ENCODE assay signal across 25 mouse cellular contexts in the genomic region with DNA sequence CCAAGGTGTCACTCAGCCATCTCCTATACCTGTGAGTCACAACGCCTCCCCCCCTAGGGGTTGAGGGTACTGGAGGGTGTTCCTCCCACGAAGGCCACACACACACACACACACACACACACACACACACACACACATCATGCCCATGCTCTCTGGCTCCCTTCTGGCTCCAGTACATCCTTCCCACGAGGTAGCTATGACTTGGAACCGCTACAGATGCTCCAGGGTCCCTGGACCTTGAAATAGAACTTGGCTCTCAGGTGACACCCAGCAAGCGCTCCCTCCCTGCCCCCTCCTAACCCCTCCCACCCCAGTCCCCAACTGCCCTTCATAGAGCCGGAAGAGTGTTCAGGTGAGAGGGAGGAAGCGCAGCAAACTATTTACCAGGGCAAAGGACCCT. TPM values are rescaled to one million over a fixed set of nuclear protein-coding genes. Genes with fewer than 3 reads are reported as not detected.
DNase-seq lines count a peak whose midpoint lies in the region; ATAC-seq and TF ChIP-seq lines count a peak whose summit lies in the region.
"Had no signal": no experiment of that assay in that cellular context is flagged by ENCODE, and none has a peak within 500 bp of the region (broad histone marks: within the 10 kb centered on the region; RNA-seq: fewer than 3 reads in every experiment).

No protein-coding gene starts in this region.

- no peak for TF ChIP-seq CTCF in midbrain, postnatal 0 days (IDR thresholded peaks at IDR 0.05)

- intact Hi-C loops in heart, postnatal 10 days (cut with DNase I) = no loop called here
- intact Hi-C loops in heart, postnatal 36 days (cut with DNase I) = no loop called here
- intact Hi-C loops in left cerebral cortex, postnatal 10 days (cut with DNase I) = no loop called here

- no peaks in the 10 kb centered on the region for H3K9me3 ChIP-seq in midbrain, postnatal 0 days (ENCODE audit: low read length)
- no peaks in the 10 kb centered on the region; the same call in 1 of the 2 replicates for H3K9me3 ChIP-seq in midbrain, embryonic 11.5 days (ENCODE audit: control insufficient read depth, low read length)
- H3K9me3 ChIP-seq in limb, embryonic 10.5 days (replicated peaks) = no peaks in the 10 kb centered on the region
- H3K9me3 ChIP-seq: embryonic facial prominence, embryonic 15.5 days; heart, embryonic 15.5 days; hindbrain, embryonic 15.5 days had no signal

- 60% methylated on average over 7 of the region's 7 CpGs for WGBS in midbrain, postnatal 0 days
- WGBS in midbrain, embryonic 11.5 days = 56% methylated on average over 7 of the region's 7 CpGs
- WGBS in limb, embryonic 10.5 days = 35% methylated on average over 7 of the region's 7 CpGs

- H3K27ac ChIP-seq in midbrain, postnatal 0 days (ENCODE audit: low read depth, low read length) = no peak overlapping the region
- H3K27ac ChIP-seq in midbrain, embryonic 11.5 days (ENCODE audit: low read depth, low read length) = no peak overlapping the region
- H3K27ac ChIP-seq in limb, embryonic 10.5 days = peak overlapping the region; percentile 5; the same call in 1 of the 2 replicates
- H3K27ac ChIP-seq: embryonic facial prominence, embryonic 15.5 days; gastrocnemius, adult 2 months; heart, embryonic 15.5 days; hindbrain, embryonic 15.5 days had no signal

- H3K27me3 ChIP-seq in midbrain, postnatal 0 days (ENCODE audit: insufficient read depth, low read length) = no peaks in the 10 kb centered on the region
- H3K27me3 ChIP-seq in midbrain, embryonic 11.5 days (ENCODE audit: control insufficient read depth, insufficient read depth, low read length) = no peaks in the 10 kb centered on the region
- H3K27me3 ChIP-seq in limb, embryonic 10.5 days (ENCODE audit: low read depth, poor library complexity, severe bottlenecking) = no peaks in the 10 kb centered on the region
- H3K27me3 ChIP-seq: embryonic facial prominence, embryonic 15.5 days; heart, embryonic 15.5 days; hindbrain, embryonic 15.5 days had no signal

- H3K36me3 ChIP-seq in midbrain, postnatal 0 days (ENCODE audit: insufficient read depth, low read length) = no peaks in the 10 kb centered on the region
- no peaks in the 10 kb centered on the region for H3K36me3 ChIP-seq in midbrain, embryonic 11.5 days (ENCODE audit: control insufficient read depth, insufficient read depth, low read length)
- no peaks in the 10 kb centered on the region for H3K36me3 ChIP-seq in limb, embryonic 10.5 days
- H3K36me3 ChIP-seq: embryonic facial prominence, embryonic 15.5 days; forebrain, embryonic 10.5 days; heart, embryonic 15.5 days; hindbrain, embryonic 15.5 days had no signal

- no peak overlapping the region for H3K4me2 ChIP-seq in midbrain, postnatal 0 days (ENCODE audit: low read depth, low read length, poor library complexity, severe bottlenecking)
- no peak overlapping the region for H3K4me2 ChIP-seq in midbrain, embryonic 11.5 days
- H3K4me2 ChIP-seq: embryonic facial prominence, embryonic 15.5 days; heart, embryonic 15.5 days; hindbrain, embryonic 15.5 days had no signal

- no peak for ATAC-seq in midbrain, postnatal 0 days (ENCODE audit: low FRiP score)
- no peak for ATAC-seq in midbrain, embryonic 11.5 days (ENCODE audit: low FRiP score)
- ATAC-seq: CD4-positive, CD25-positive, alpha-beta regulatory T cell, adult 4 months; forebrain, embryonic 14.5 days; inflammation-experienced regulatory T-cells, adult 6 months; intestine, postnatal 0 days had no signal

- peaks cover 5% of the 10 kb centered on the region; the same call in 1 of the 2 replicates for H3K4me1 ChIP-seq in midbrain, postnatal 0 days (ENCODE audit: insufficient read depth, low read length)
- no peaks in the 10 kb centered on the region for H3K4me1 ChIP-seq in midbrain, embryonic 11.5 days (ENCODE audit: control insufficient read depth, insufficient read depth, low read length)
- H3K4me1 ChIP-seq in limb, embryonic 10.5 days = peaks cover 16% of the 10 kb centered on the region
- H3K4me1 ChIP-seq: hindbrain, embryonic 15.5 days had no signal

- no peak overlapping the region for H3K4me3 ChIP-seq in midbrain, postnatal 0 days (ENCODE audit: low read depth, low read length)
- no peak overlapping the region for H3K4me3 ChIP-seq in midbrain, embryonic 11.5 days (ENCODE audit: low read depth, low read length)
- no peak overlapping the region for H3K4me3 ChIP-seq in limb, embryonic 10.5 days
- H3K4me3 ChIP-seq: embryonic facial prominence, embryonic 15.5 days; erythroblast, embryonic 14.5 days; forebrain, embryonic 10.5 days; gastrocnemius, adult 2 months; heart, embryonic 15.5 days; hindbrain, embryonic 15.5 days had no signal

- 0 out of 2 replicates have a peak overlapping the region, but pooled peaks have one; percentile 13 for H3K9ac ChIP-seq in midbrain, postnatal 0 days (replicated peaks; ENCODE audit: low read length, poor library complexity, severe bottlenecking)
- H3K9ac ChIP-seq in midbrain, embryonic 11.5 days (ENCODE audit: low read length) = no peak overlapping the region
- H3K9ac ChIP-seq: embryonic facial prominence, embryonic 15.5 days; heart, embryonic 15.5 days; hindbrain, embryonic 15.5 days had no signal

- DNase-seq in heart, adult 11 months = peak; percentile 92
- DNase-seq in heart, adult 18-20 months = no peak
- DNase-seq in heart, postnatal 10 days = peak; percentile 46 to 59
- DNase-seq in heart, postnatal 36 days = no peak
- no peak for DNase-seq in midbrain, postnatal 0 days (ENCODE audit: low spot score)
- DNase-seq in midbrain, embryonic 11.5 days (ENCODE audit: low spot score, missing footprints) = no peak
- no peak for DNase-seq in limb, embryonic 10.5 days (ENCODE audit: low spot score)
- DNase-seq in left cerebral cortex, postnatal 10 days (ENCODE audit: extremely low spot score in 1 of 2, low spot score in 2 of 2) = no peak
- DNase-seq: adrenal gland, postnatal 10 days; B cell, adult 2 months; cerebellum, adult 11 months; cerebellum, adult 8-10 months; cerebellum, postnatal 25 days; gastrocnemius, adult 2 months; gastrocnemius, postnatal 36 days had no signal

RNA-seq across cellular contexts. Expression of gene Scarb1, which starts 14.8 kb away (rescaled TPM):
- total RNA-seq in heart, adult 18-20 months (2021) = 10 to 100 TPM; 26.6 to 34.7 TPM
- total RNA-seq in heart, postnatal 10 days (2021) = 10 to 100 TPM; 62.6 to 73.8 TPM
- total RNA-seq in heart, postnatal 36 days (2021) = 10 to 100 TPM; 35.4 to 44.4 TPM
- 60.2 and 74.0 TPM in 2 replicates for total RNA-seq in midbrain, postnatal 0 days (2014; rRNA removed)
- polyA plus RNA-seq in midbrain, postnatal 0 days (2015; fragmentation: Nextera tagmentation; extraction: Ambion mirVana) = 57.7 and 57.9 TPM in 2 replicates
- polyA plus RNA-seq in midbrain, embryonic 11.5 days (2014; fragmentation: Nextera tagmentation; extraction: Ambion mirVana) = 26.0 and 26.5 TPM in 2 replicates
- polyA plus RNA-seq in limb, embryonic 10.5 days (2016; fragmentation: Nextera tagmentation; extraction: Ambion mirVana) = 43.5 and 45.2 TPM in 2 replicates
- total RNA-seq in left cerebral cortex, postnatal 10 days (2021) = 10 to 100 TPM; 49.1 to 52.9 TPM

RNA-seq across cellular contexts. Expression of gene Gm10382, which starts 33.5 kb away (rescaled TPM):
- under 1 TPM in 1 of 2 experiments, not detected in 1; 0.23 TPM for total RNA-seq in heart, adult 18-20 months (2021)
- not detected for total RNA-seq in heart, postnatal 10 days (2021)
- not detected for total RNA-seq in heart, postnatal 36 days (2021)
- not detected in 2 replicates for total RNA-seq in midbrain, postnatal 0 days (2014; rRNA removed)
- 0.67 and 0.83 TPM in 2 replicates for polyA plus RNA-seq in midbrain, postnatal 0 days (2015; fragmentation: Nextera tagmentation; extraction: Ambion mirVana)
- 0.12 and 0.29 TPM in 2 replicates for polyA plus RNA-seq in midbrain, embryonic 11.5 days (2014; fragmentation: Nextera tagmentation; extraction: Ambion mirVana)
- 0.44 and 0.54 TPM in 2 replicates for polyA plus RNA-seq in limb, embryonic 10.5 days (2016; fragmentation: Nextera tagmentation; extraction: Ambion mirVana)
- under 1 TPM; 0.39 to 0.56 TPM for total RNA-seq in left cerebral cortex, postnatal 10 days (2021)
- total RNA-seq: gastrocnemius, adult 2 months; heart, adult 8-10 months had no signal

RNA-seq across cellular contexts. Expression of gene Ubc, which starts 34.4 kb away (rescaled TPM):
- total RNA-seq in heart, adult 18-20 months (2021) = 1,000 to 10,000 TPM; 1,625 to 1,638 TPM
- total RNA-seq in heart, postnatal 10 days (2021) = 1,000 to 10,000 TPM in 1 of 2 experiments, 100 to 1,000 TPM in 1; 934 to 1,069 TPM
- 1,000 to 10,000 TPM in 1 of 2 experiments, 100 to 1,000 TPM in 1; 856 to 1,567 TPM for total RNA-seq in heart, postnatal 36 days (2021)
- total RNA-seq in midbrain, postnatal 0 days (2014; rRNA removed) = 915 and 958 TPM in 2 replicates
- 1,268 and 1,306 TPM in 2 replicates for polyA plus RNA-seq in midbrain, postnatal 0 days (2015; fragmentation: Nextera tagmentation; extraction: Ambion mirVana)
- 1,030 and 1,101 TPM in 2 replicates for polyA plus RNA-seq in midbrain, embryonic 11.5 days (2014; fragmentation: Nextera tagmentation; extraction: Ambion mirVana)
- 856 and 992 TPM in 2 replicates for polyA plus RNA-seq in limb, embryonic 10.5 days (2016; fragmentation: Nextera tagmentation; extraction: Ambion mirVana)
- total RNA-seq in left cerebral cortex, postnatal 10 days (2021) = 100 to 1,000 TPM; 831 to 842 TPM

Comparison
In these comparisons a context has a peak if more than half of its experiments do, and no peak if none do; other contexts are left out.
1. DNase-seq: peak in heart, adult 11 months (single experiment) and heart, postnatal 10 days (2 of 2); none in heart, adult 18-20 months (0 of 2), heart, postnatal 36 days (0 of 2), midbrain, postnatal 0 days (single experiment), midbrain, embryonic 11.5 days (single experiment), limb, embryonic 10.5 days (single experiment) and left cerebral cortex, postnatal 10 days (0 of 2).